Mouse (Mus musculus): ENCODE results near the gene Igsf9b. TPM values are rescaled to one million over a fixed set of nuclear protein-coding genes. Genes with fewer than 3 reads are reported as not detected.

The Igsf9b gene
- total RNA-seq, 2 experiments from 2014 or later = 4.6 to 7.4 TPM

DNA sequence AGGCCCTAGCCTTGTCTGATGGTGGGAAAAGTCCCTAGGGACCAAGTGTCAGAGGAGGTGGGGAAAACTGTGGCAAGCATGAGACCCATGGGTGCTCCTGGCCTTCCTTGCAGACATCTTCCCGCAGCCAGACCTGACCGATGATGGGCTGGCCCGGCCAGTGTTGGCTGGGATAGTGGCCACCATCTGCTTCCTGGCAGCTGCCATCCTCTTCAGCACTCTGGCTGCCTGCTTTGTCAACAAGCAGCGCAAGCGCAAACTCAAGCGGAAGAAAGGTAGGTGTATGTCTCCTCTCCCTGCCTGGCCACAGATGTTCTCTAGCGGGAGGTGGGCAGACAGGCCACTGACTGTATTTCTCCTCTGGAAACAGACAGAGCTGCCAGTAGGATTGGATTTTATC, 32.5 kb downstream of the Igsf9b start:
- DNase-seq = no peak

- DNase-seq = no peak
Observed at GRCm38 (mm10) chr9:27334895-27335294, 35.9 kb downstream of the Igsf9b start.

GRCm38 (mm10) chr9:27336962-27337636, 38.1 kb downstream of the Igsf9b start:
- DNase-seq = no peak

DNA sequence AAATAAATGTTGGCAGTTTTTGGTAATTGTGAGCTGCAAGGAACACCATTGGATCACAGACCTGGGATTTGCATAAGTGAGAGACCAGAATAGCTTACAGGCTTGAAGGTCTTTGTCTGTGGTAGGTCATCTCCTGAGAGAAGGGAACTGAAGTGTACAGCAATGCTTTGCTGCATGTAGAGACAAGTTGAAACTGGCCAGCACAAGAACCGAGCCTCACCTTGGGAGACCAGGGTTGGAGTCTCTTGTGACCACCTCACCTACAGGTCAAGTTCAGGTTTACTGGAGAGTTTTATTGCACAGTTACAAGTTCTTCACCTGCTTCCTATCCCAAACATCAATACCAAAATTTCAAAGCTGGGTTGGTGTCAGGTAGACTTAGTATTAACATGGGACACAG, 40.2 kb downstream of the Igsf9b start:
- no peak for DNase-seq

DNA sequence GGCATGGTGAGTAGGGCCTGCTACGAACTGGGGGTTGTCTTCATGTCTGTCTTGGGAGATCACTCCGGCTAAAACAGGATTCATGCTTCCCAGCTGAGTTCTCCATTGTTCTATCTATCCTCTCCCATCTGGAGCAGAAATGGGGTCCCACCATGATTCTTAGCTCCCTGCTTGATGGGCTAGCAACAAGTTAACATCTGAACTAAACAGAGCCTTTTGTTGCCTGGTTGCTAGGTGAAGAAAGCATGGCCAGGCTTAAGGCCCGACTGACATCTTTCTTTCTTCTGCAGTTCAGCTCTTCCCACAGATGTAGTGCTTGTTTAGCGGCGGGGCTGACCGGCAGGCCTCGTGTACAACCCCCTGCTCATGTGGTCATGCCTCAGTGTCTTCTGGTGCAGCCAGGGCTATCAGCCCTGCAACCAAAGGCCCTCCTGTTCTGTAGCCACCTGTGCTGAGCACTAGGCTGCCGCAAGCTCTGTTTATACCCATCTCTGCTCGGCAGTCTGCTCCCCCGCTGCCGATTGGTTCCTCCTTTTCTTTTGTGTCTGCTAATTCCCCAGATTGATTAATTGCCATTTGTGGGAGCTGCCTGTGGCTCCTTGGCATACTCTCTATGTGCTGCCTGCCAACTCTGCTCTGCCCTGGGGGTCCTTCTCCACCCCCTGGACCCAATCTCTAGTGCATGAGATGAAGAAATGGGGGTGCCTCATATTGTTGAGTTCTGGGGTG, 47.7 kb downstream of the Igsf9b start:
- no peak for DNase-seq

DNA sequence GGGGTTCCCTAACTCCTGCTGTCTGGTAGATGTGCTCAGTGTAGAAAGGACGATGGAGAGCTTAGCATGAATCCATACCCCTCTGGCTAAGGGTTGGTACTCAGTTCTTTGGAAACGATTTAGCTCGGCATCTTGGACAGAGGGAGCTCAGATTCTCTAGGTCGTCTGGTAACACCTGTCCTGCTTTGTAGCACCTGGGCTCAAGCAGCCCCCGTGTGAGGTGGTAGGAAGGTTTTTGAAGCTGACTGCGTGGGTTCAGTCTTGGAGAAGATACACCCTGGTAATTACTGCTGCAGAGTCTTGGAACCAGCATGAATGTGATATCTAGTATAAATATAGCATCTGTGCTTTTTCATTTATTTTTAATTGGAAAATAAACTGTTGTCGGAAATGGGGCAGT, 54.1 kb downstream of the Igsf9b start:
- no peak for DNase-seq

DNA sequence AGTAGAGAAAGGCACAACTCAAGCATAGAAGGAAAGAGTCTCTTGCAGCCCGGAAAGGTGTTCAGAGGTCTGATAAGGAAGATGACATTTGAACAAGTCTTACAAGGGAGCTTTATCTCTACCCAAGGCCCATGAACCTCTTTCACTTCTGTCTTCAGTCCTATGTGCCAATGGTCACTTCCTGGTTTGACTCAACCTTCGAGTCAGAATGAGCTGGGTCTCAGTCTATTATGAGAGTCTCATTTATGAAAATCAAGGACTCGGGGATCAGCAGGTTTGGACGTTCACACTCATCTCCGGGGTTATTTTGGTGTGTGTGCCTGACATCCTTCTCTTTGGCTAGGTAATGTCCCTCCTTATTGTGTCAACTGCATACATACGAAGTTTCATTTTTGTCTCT, 58.9 kb downstream of the Igsf9b start:
- no peak for DNase-seq

GRCm38 (mm10) chr9:27367231-27367630, 68.2 kb downstream of the Igsf9b start:
- no peak for DNase-seq

DNA sequence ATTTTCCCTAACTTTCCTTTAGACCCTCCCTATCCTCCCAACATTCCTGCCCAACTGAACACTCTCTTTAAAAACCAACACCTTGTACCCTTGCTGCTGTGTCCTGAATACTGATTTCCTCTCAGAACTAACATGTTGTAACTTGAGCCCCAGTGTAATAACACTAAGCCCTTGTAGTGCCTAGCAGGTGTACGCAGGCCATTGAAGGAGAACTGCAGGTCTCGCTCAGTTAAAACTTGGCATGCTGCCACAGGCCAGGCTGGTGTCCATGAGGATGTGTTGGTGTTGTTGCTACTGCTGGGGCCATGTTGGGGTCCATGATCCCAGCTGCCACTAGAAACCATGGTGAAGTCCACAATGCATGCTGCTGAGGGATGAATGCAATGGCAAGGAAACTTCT, 70.1 kb downstream of the Igsf9b start:
- DNase-seq = no peak

DNA sequence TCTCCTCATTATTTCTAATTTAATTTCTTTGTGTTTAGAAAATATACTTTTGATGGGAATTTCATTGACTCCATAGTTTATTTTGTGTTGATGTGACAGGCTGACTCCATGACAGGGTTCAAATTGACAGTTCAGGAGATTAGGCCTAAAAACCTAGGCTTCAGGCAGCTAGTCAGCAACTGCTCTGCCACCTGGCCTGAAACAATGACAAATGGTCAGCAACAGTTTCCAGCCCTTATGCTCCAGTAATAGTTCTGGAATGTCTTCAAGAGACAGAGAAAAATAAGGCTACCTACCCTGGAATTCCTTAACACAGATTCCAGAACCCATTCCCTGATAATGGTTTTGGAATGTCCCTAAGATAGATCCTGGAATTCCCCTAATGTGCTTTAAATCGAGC, 76.7 kb downstream of the Igsf9b start:
- DNase-seq = no peak

- DNase-seq = no peak
Observed at GRCm38 (mm10) chr9:27386951-27387350, 87.9 kb downstream of the Igsf9b start.

DNA sequence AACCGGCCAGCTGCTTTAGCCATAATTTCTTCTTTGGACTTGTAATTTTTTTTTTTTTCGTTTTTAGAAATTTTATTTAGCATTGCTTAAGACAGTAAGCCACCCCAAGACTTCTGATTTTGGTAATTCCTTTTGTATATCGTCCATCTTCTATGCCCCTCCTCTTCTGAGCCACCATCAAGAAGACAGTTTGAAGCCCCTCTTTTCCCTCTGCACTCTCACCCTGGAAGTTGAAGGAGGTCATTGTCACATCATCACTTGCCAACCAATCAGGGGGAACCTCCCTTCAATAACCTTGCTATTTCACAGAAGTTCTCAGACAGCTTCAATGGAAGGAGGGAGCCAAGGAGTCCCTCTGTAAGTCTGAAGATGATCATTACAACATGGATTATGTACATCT, 97.5 kb downstream of the Igsf9b start, which contains the start of gene Spata19:
Gene Spata19 (plus strand): TSS at position 301 of the 400 bp plus-strand sequence.
- no peak for DNase-seq

GRCm38 (mm10) chr9:27401169-27401568, 102.2 kb downstream of the Igsf9b start:
- DNase-seq = no peak

Other genes with a start within 250 kb of the Igsf9b start
- gene Jam3, start 143.8 kb upstream of the Igsf9b start, total RNA-seq (2021) = 10 to 100 TPM; 28.7 to 34.4 TPM
- not detected for gene Spata19, start 97.6 kb downstream of the Igsf9b start, total RNA-seq (2021)